Mouse (Mus musculus): ENCODE measurements at regions not wholly inside any gene's neighbourhood (a gene's known extent, or its start where the extent isn't known, plus 50 kb on each side); places are given as distances from the start of the nearest gene placed in this dataset.

GRCm38 (mm10) chr2:50625233-50625749, 328.7 kb upstream of the Mmadhc start:
- Histone ChIP-seq H3K4me1 (no peaks in the 10 kb centered on the region), H3K4me2 (no peak overlapping the region), H3K9me3 (no peaks in the 10 kb centered on the region), H3K9ac (no peak overlapping the region), H3K27ac (no peak overlapping the region), H3K27me3 (no peaks in the 10 kb centered on the region; the same call in 1 of the 2 replicates), H3K36me3 (replicated peaks) (no peaks in the 10 kb centered on the region), H3K4me3 (replicated peaks) (no peak overlapping the region)
- ATAC-seq (ENCODE audit: low FRiP score): no peak
- 89% methylated on average over 5 of the region's 5 CpGs for WGBS

GRCm38 (mm10) chr2:50609086-50609485, 312.5 kb upstream of the Mmadhc start:
- 75% methylated on average over 1 of the region's 1 CpGs for WGBS
- no peak overlapping the region for H3K27ac ChIP-seq
- H3K9ac ChIP-seq: no peak overlapping the region

GRCm38 (mm10) chr2:50589195-50589594, 292.6 kb upstream of the Mmadhc start:
- ATAC-seq (ENCODE audit: low FRiP score): peak; percentile 57; the same call in 1 of the 2 replicates

More at GRCm38 (mm10) chr2:50609086-50609485, 312.5 kb upstream of the Mmadhc start:
- H3K4me2 ChIP-seq: no peak overlapping the region
- H3K9me3 ChIP-seq: no peaks in the 10 kb centered on the region
- H3K4me1 ChIP-seq: no peaks in the 10 kb centered on the region
- no peaks in the 10 kb centered on the region for H3K27me3 ChIP-seq
- no peak overlapping the region for H3K4me3 ChIP-seq (replicated peaks)
- no peaks in the 10 kb centered on the region for H3K36me3 ChIP-seq (replicated peaks)
- ATAC-seq (ENCODE audit: low FRiP score): no peak

GRCm38 (mm10) chr2:50588652-50589051, 292.1 kb upstream of the Mmadhc start:
- 79% methylated on average over 6 of the region's 6 CpGs for WGBS

More at GRCm38 (mm10) chr2:50589195-50589594, 292.6 kb upstream of the Mmadhc start:
- no peak overlapping the region for H3K4me2 ChIP-seq
- no peak overlapping the region for H3K27ac ChIP-seq
- no peak overlapping the region for H3K4me3 ChIP-seq (replicated peaks)
- no peaks in the 10 kb centered on the region for H3K27me3 ChIP-seq
- WGBS: 57% methylated on average over 6 of the region's 6 CpGs
- no peaks in the 10 kb centered on the region for H3K9me3 ChIP-seq
- peaks cover 14% of the 10 kb centered on the region; the same call in 1 of the 2 replicates for H3K4me1 ChIP-seq
- H3K9ac ChIP-seq: no peak overlapping the region
- no peaks in the 10 kb centered on the region for H3K36me3 ChIP-seq (replicated peaks)

GRCm38 (mm10) chr2:50586321-50587050, 289.9 kb upstream of the Mmadhc start:
- 40% methylated on average over 6 of the region's 6 CpGs for WGBS

More at GRCm38 (mm10) chr2:50588652-50589051, 292.1 kb upstream of the Mmadhc start:
- H3K36me3 ChIP-seq (replicated peaks): no peaks in the 10 kb centered on the region
- H3K27ac ChIP-seq: no peak overlapping the region
- no peaks in the 10 kb centered on the region for H3K9me3 ChIP-seq
- H3K27me3 ChIP-seq: no peaks in the 10 kb centered on the region
- no peak overlapping the region for H3K9ac ChIP-seq
- H3K4me3 ChIP-seq (replicated peaks): no peak overlapping the region
- peaks cover 14% of the 10 kb centered on the region; the same call in 1 of the 2 replicates for H3K4me1 ChIP-seq
- ATAC-seq (ENCODE audit: low FRiP score): no peak
- no peak overlapping the region for H3K4me2 ChIP-seq

GRCm38 (mm10) chr2:50579620-50580019, 283.0 kb upstream of the Mmadhc start:
- Histone ChIP-seq H3K36me3 (replicated peaks) (no peaks in the 10 kb centered on the region), H3K27me3 (no peaks in the 10 kb centered on the region), H3K27ac (no peak overlapping the region), H3K9ac (no peak overlapping the region), H3K4me1 (no peaks in the 10 kb centered on the region), H3K4me3 (replicated peaks) (no peak overlapping the region), H3K9me3 (no peaks in the 10 kb centered on the region), H3K4me2 (no peak overlapping the region)
- WGBS: 60% methylated on average over 2 of the region's 2 CpGs
- no peak for ATAC-seq (ENCODE audit: low FRiP score)

More at GRCm38 (mm10) chr2:50586321-50587050, 289.9 kb upstream of the Mmadhc start:
- no peak for ATAC-seq (ENCODE audit: low FRiP score)
- Histone ChIP-seq H3K4me3 (replicated peaks) (no peak overlapping the region), H3K27me3 (no peaks in the 10 kb centered on the region), H3K9me3 (no peaks in the 10 kb centered on the region), H3K4me1 (peaks cover 14% of the 10 kb centered on the region; the same call in 1 of the 2 replicates), H3K36me3 (replicated peaks) (no peaks in the 10 kb centered on the region), H3K4me2 (no peak overlapping the region), H3K9ac (no peak overlapping the region), H3K27ac (no peak overlapping the region)

GRCm38 (mm10) chr2:50578278-50579043, 281.9 kb upstream of the Mmadhc start:
- no peaks in the 10 kb centered on the region for H3K9me3 ChIP-seq
- WGBS: 80% methylated on average over 6 of the region's 6 CpGs
- no peak for ATAC-seq (ENCODE audit: low FRiP score)

GRCm38 (mm10) chr2:50577736-50578135, 281.1 kb upstream of the Mmadhc start:
- Histone ChIP-seq H3K4me1 (no peaks in the 10 kb centered on the region; the same call in 1 of the 2 replicates), H3K27ac (no peak overlapping the region), H3K9me3 (no peaks in the 10 kb centered on the region), H3K36me3 (replicated peaks) (no peaks in the 10 kb centered on the region), H3K4me3 (replicated peaks) (no peak overlapping the region), H3K4me2 (no peak overlapping the region), H3K27me3 (no peaks in the 10 kb centered on the region), H3K9ac (no peak overlapping the region)
- 91% methylated on average over 9 of the region's 9 CpGs for WGBS
- no peak for ATAC-seq (ENCODE audit: low FRiP score)

More at GRCm38 (mm10) chr2:50578278-50579043, 281.9 kb upstream of the Mmadhc start:
- no peaks in the 10 kb centered on the region for H3K4me1 ChIP-seq
- H3K36me3 ChIP-seq (replicated peaks): no peaks in the 10 kb centered on the region
- no peak overlapping the region for H3K4me2 ChIP-seq
- no peak overlapping the region for H3K9ac ChIP-seq
- H3K27ac ChIP-seq: no peak overlapping the region
- H3K4me3 ChIP-seq (replicated peaks): no peak overlapping the region
- no peaks in the 10 kb centered on the region for H3K27me3 ChIP-seq

- 81% methylated on average over 3 of the region's 3 CpGs for WGBS
- H3K4me3 ChIP-seq (replicated peaks): no peak overlapping the region
- H3K27me3 ChIP-seq: no peaks in the 10 kb centered on the region
- H3K36me3 ChIP-seq (replicated peaks): no peaks in the 10 kb centered on the region
- H3K4me1 ChIP-seq: peaks cover 9% of the 10 kb centered on the region
- H3K4me2 ChIP-seq: no peak overlapping the region
- H3K27ac ChIP-seq: no peak overlapping the region
- H3K9me3 ChIP-seq: no peaks in the 10 kb centered on the region
- H3K9ac ChIP-seq: no peak overlapping the region
- no peak for ATAC-seq (ENCODE audit: low FRiP score)
Observed at GRCm38 (mm10) chr2:50573455-50573854, 276.9 kb upstream of the Mmadhc start.

GRCm38 (mm10) chr2:50571021-50571420, 274.4 kb upstream of the Mmadhc start:
- H3K27ac ChIP-seq: no peak overlapping the region
- H3K4me2 ChIP-seq: no peak overlapping the region
- peaks cover 9% of the 10 kb centered on the region for H3K4me1 ChIP-seq
- no peaks in the 10 kb centered on the region for H3K36me3 ChIP-seq (replicated peaks)
- H3K9me3 ChIP-seq: no peaks in the 10 kb centered on the region
- H3K9ac ChIP-seq: no peak overlapping the region
- no peak for ATAC-seq (ENCODE audit: low FRiP score)
- no peak overlapping the region for H3K4me3 ChIP-seq (replicated peaks)
- 85% methylated on average over 4 of the region's 4 CpGs for WGBS
- H3K27me3 ChIP-seq: no peaks in the 10 kb centered on the region

GRCm38 (mm10) chr2:50569502-50570285, 273.1 kb upstream of the Mmadhc start:
- no peak overlapping the region for H3K27ac ChIP-seq
- no peak overlapping the region for H3K4me2 ChIP-seq
- no peaks in the 10 kb centered on the region for H3K9me3 ChIP-seq
- no peaks in the 10 kb centered on the region for H3K36me3 ChIP-seq (replicated peaks)
- peaks cover 9% of the 10 kb centered on the region for H3K4me1 ChIP-seq
- 81% methylated on average over 7 of the region's 7 CpGs for WGBS
- no peak overlapping the region for H3K9ac ChIP-seq
- H3K27me3 ChIP-seq: no peaks in the 10 kb centered on the region
- no peak overlapping the region for H3K4me3 ChIP-seq (replicated peaks)
- ATAC-seq (ENCODE audit: low FRiP score): no peak
